Mouse (Mus musculus) Muller cell, postnatal 12 days (primary cell): ENCODE data around the gene Kansl1l.

ENCODE experiments used
- DNase-seq: peaks from one replicate; pipeline ENCODE4 v3.0.0-alpha.2; 2015; ENCODE audit errors: inconsistent ontology term

Gene Kansl1l

GRCm38 (mm10) chr1:66817865-66818315, 528 bp upstream of the Kansl1l start:
- no peak for DNase-seq

GRCm38 (mm10) chr1:66816837-66817452, 417 bp downstream of the Kansl1l start:
- peak; percentile 96 for DNase-seq

GRCm38 (mm10) chr1:66815941-66816777, 1.2 kb downstream of the Kansl1l start:
- DNase-seq: peak; percentile 69

- DNase-seq: peak; percentile 10
Observed at GRCm38 (mm10) chr1:66814756-66815155, 2.6 kb downstream of the Kansl1l start.

- no peak for DNase-seq
Observed at GRCm38 (mm10) chr1:66813191-66813590, 4.2 kb downstream of the Kansl1l start.

GRCm38 (mm10) chr1:66806821-66807220, 10.5 kb downstream of the Kansl1l start:
- no peak for DNase-seq

- no peak for DNase-seq
Observed at GRCm38 (mm10) chr1:66805408-66805807, 12.0 kb downstream of the Kansl1l start.

GRCm38 (mm10) chr1:66804710-66805109, 12.7 kb downstream of the Kansl1l start:
- no peak for DNase-seq

- DNase-seq: no peak
Observed at GRCm38 (mm10) chr1:66797962-66798361, 19.4 kb downstream of the Kansl1l start.

- DNase-seq: no peak
Observed at GRCm38 (mm10) chr1:66792838-66793466, 24.4 kb downstream of the Kansl1l start.

- DNase-seq: no peak
Observed at GRCm38 (mm10) chr1:66782296-66782695, 35.1 kb downstream of the Kansl1l start.

- DNase-seq: no peak
Observed at GRCm38 (mm10) chr1:66781027-66781426, 36.3 kb downstream of the Kansl1l start.

GRCm38 (mm10) chr1:66778798-66779197, 38.6 kb downstream of the Kansl1l start:
- no peak for DNase-seq

- peak; percentile 6 for DNase-seq
Observed at GRCm38 (mm10) chr1:66777878-66778277, 39.5 kb downstream of the Kansl1l start.

GRCm38 (mm10) chr1:66768764-66769163, 48.6 kb downstream of the Kansl1l start:
- no peak for DNase-seq

GRCm38 (mm10) chr1:66730581-66730980, 86.8 kb downstream of the Kansl1l start:
- DNase-seq: no peak

- no peak for DNase-seq
Observed at GRCm38 (mm10) chr1:66712859-66713258, 104.5 kb downstream of the Kansl1l start.

GRCm38 (mm10) chr1:66704523-66704922, 112.8 kb downstream of the Kansl1l start:
- no peak for DNase-seq

GRCm38 (mm10) chr1:66702623-66703345, 114.6 kb downstream of the Kansl1l start:
- DNase-seq: no peak

- DNase-seq: no peak
Observed at GRCm38 (mm10) chr1:66701576-66701940, 115.8 kb downstream of the Kansl1l start.

GRCm38 (mm10) chr1:66700693-66701575, 116.4 kb downstream of the Kansl1l start, which contains the start of gene Rpe:
Gene Rpe, plus strand, starts transcription at chr1:66700831.
- DNase-seq: peak; percentile 97
